Mouse (Mus musculus) embryo, embryonic 9.5 days (tissue): ENCODE data around the gene Lipk.
A peak's percentile ranks its signal among the peaks of the same experiment; 100 is the strongest.

Experiments used
- DNase-seq: peaks from one replicate; pipeline ENCODE4 v3.0.0-alpha.2; 2017; ENCODE audit errors: extremely low spot score

Lipk gene

DNA sequence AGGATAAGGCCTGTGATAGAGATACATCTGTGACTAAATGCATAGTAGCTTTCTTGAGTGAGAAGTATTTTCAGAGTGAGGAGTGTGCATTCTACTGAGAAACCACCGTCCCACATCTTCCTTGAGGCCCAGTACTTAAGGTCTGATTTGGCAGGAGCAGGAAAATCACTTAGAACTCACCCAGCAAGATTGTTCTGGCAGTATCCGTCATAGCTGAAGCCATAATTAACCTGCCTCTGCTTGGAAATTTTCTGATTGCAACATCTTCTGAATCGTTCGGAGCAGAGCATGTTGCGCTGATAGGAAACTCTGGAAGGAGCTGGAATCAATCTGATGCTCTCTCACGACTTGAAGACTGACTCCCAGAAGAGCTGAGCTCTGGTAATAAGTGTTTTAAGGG is at the start of gene Lipk:
Lipk (plus strand) TSS at position 289 of the 400 bp plus-strand sequence.
- DNase-seq, result no peak

- DNase-seq, result no peak
These were observed 47.2 kb upstream of the Lipk start, which contains the start of gene Lipf for GRCm38 (mm10) chr19:33960887-33961286. Lipf (plus strand) TSS chr19:33961187.

DNA sequence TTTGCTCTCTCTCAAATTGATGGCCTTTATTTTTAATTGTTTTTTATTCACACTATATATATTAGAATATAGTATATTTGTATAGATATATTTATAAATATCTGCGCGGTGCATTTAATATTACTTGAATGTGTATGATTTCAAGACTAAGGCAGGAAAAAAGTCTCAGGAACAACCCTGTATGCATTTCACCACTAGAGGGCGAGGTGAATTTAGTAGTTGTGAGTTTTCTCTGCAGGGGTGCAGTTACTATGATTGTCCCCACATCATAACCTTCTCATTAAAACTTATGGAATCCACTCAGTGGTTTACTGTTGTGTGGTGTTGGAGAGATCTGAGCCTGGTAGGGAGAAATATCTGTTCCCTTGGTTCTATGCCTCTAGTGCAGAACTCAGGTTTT is 29.1 kb upstream of the Lipk start:
- peak; percentile 15 for DNase-seq

DNA sequence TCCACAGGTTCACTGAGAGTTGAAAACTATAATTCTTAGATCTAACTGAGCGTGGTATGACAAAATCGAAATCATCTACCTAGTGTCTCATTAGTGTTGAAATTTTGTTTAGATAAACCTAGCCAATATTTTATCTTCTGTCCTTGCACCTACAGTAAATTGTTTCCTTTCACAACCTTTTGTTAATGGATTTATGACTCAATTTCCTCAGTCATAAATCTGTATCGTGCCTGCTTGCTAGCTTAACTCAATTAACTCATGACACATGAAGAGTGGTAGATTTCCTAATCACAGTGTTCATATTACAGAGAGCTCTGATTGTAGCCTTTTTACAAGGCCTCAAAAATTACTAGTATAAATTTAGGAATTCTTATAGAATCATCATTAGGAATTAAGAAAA is 25.0 kb upstream of the Lipk start:
- no peak for DNase-seq

GRCm38 (mm10) chr19:34021440-34022172 is 13.5 kb downstream of the Lipk start:
- DNase-seq, result no peak

- no peak for DNase-seq
These were observed 14.7 kb downstream of the Lipk start for GRCm38 (mm10) chr19:34022759-34023158.

DNA sequence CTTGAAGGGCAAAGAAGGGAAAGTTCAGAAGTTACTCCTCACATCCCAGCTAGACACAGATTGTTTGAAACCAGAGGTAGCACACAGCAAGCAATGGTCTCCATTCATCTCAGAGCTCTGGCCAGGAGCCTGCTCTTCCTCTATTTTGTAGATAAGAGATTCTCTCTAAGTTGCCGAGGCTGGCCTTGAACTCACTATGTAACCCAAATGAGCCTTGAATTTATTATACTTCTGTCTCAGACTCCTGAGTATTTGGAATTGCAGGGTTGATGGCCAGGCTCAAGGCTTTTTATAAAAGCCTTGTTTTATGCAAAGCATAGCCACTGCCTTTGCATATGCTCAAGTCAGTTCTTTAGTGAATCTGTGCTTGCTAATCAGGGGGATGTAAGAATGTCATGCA is 31.6 kb downstream of the Lipk start:
- no peak for DNase-seq

DNA sequence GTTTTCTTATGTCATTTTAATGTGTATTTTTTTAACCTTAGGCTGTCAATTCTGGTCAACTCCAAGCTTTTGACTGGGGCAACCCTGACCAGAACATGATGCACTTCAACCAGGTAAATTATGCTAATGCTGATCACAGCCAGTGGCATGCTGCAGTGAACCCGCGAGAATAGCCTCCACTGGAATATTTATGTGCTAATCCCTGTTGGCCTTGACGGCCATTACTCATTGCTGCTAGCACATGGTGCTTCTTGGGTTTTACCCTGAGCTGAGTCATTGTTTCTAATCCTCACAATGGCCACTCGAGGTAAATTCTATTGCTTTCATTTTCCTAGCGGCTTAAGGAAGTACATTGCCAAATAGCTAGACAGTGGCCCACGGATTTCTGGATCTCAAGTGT is 34.9 kb downstream of the Lipk start:
- DNase-seq, result no peak

DNA sequence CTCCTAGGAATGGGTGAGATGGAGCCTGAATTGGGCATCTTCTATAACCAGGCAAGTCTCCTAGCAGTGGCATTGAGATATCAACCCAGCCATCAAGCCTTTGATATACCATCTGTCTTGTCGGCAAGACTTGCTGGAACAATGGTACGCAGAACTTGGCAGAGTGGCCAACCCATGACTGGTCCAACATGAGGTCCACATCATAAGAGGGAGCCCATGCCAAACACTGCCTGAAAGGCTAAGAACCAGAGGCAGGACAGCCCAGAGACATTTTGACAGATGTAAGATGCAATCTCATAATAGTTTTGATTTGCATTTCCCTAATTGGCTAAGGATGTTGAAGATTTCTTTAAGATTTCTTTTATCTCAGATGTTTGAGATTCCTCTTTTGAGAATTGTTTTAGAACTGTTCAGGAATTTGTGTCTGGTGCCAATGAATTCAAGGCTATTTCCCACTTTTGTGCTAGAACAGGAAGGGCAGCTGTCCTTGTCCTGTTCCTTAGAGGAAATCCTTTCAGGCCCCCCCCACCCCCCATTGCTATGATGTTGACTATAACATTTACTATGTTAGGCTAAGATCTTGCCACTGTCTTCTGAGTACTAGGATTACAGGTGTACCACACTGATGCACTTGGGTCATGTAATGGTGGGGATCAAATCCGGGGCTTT is 41.4 kb downstream of the Lipk start:
- DNase-seq, result no peak

GRCm38 (mm10) chr19:34051502-34051901 is 43.4 kb downstream of the Lipk start:
- DNase-seq, result no peak

GRCm38 (mm10) chr19:34063547-34063946 is 55.5 kb downstream of the Lipk start:
- no peak for DNase-seq

DNA sequence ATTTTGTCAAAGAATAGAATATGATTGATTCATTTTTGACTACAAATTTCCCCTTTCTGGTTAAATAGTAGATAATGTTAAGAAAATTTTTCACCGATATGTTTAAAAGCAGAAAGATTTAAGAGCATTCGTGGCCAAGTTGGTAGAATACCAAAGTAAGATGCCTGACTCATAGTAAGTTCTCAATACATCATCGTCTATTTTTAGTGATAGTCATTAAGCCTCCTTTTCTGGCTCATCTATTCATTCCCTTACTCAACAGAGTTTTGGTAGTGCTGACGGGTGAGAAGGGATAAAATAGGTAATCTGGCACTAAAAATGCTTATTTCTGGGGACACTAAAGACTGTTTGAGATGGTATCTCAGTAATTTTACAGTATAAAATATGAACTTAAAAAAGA is 56.0 kb downstream of the Lipk start:
- no peak for DNase-seq

GRCm38 (mm10) chr19:34066779-34067472 is 58.8 kb downstream of the Lipk start, which contains the start of gene Lipn:
Lipn (plus strand) TSS chr19:34067358.
- DNase-seq, result no peak

GRCm38 (mm10) chr19:34074239-34074638 is 66.1 kb downstream of the Lipk start:
- DNase-seq, result no peak

DNA sequence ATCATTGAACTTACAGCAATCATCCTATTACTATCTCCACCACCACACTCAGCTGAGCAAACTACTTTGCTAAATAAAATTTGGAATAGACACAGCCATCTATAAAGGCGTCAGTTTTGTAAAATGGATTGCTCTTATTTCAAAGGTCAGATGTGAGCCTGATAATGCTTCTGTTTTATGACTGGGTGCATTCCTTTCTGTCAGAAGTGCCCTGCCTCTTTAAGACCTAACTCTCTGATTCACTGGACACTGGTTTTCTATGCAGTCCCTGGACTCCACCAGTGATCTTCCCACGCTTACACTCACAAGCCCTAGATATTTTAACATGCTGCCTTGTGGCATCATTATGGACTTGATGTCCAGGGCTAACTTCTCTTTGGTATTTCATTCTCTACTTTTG is 70.0 kb downstream of the Lipk start:
- no peak for DNase-seq

GRCm38 (mm10) chr19:34089011-34089680 is 81.1 kb downstream of the Lipk start:
- no peak for DNase-seq

- no peak for DNase-seq
These were observed 87.3 kb downstream of the Lipk start for GRCm38 (mm10) chr19:34095381-34095780.

GRCm38 (mm10) chr19:34096228-34096627 is 88.1 kb downstream of the Lipk start:
- no peak for DNase-seq
